Mouse (Mus musculus): ENCODE measurements around the gene Tle3. TPM values are rescaled to one million over a fixed set of nuclear protein-coding genes. Genes with fewer than 3 reads are reported as not detected.

Tle3 gene
- total RNA-seq (2021) = 10 to 100 TPM; 26.9 to 27.4 TPM

GRCm38 (mm10) chr9:61371755-61372509, at the start of gene Tle3:
Gene Tle3, plus strand, starts transcription at chr9:61372366.
- intact Hi-C loops (cut with DNase I) = loop anchor here (5.0 kb wide), 2 partner anchors 155 to 325 kb away; no protein-coding TSS in a partner anchor
- peak; percentile 96 to 98 for DNase-seq

DNA sequence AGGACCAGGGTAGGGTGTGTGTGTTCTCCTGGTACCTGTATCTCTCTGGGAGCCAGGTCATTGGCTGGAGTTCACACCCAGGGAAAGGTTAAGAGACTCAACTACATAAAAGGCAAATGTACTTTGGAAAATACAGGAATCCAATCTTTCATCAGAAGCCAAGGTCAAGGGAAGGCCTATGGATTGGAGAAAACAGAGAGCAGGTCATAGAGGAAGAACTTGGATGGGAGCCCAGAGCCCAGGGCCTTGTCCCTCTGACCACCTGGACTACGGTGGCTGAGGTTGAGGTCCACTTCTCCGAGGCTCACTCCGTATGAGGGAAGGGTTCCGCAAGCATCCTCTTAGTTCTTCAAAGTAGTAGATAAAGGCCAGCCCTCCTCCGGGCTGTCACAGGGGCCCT, 48.9 kb upstream of the Tle3 start:
- no peak for DNase-seq
- intact Hi-C loops (cut with DNase I) = no loop called here

DNA sequence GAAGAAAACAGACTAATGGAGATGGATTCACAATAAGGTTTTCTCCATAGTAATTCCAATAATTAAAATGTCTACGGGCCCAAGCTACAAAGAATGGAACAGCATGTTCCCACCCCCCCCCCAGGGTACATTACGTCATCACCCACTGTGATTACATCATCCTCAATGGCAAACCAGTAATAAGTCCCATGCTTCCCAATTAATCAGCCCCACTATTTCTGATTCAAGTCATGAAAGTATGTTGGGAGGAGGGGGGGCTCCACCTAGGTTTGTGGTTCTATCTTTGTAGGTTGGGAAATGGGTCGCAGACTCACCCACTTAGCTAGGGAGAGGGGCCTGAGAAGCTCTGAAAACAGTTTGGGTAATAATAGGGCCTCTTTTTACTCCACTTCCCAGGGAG, 48.3 kb upstream of the Tle3 start:
- intact Hi-C loops (cut with DNase I) = no loop called here
- DNase-seq = no peak

- intact Hi-C loops (cut with DNase I) = no loop called here
Observed at GRCm38 (mm10) chr9:61324354-61324753, 47.8 kb upstream of the Tle3 start.

DNA sequence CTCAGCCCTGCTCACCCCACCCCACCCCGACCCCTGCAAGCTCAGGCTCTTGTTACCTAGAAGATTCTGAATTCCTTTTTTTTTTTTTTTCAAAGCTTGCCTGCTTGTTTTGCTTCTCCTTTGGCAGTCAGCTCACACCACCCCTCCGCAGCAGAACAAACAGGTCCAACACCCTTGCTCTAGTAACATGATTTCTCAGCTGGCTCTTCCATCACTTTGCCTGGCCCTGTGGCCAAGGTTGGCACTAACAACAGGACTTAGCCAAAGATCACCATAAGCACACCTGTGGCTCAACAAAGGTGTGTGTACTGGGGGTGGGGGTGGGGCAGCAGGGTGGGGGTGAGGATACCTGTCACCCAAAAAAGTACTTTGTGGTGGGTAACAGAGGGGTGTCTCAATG, 47.2 kb upstream of the Tle3 start:
- intact Hi-C loops (cut with DNase I) = no loop called here
- DNase-seq = no peak

More at GRCm38 (mm10) chr9:61324354-61324753, 47.8 kb upstream of the Tle3 start:
- DNase-seq = no peak

- DNase-seq = peak; percentile 47 to 55
- intact Hi-C loops (cut with DNase I) = no loop called here
Observed at GRCm38 (mm10) chr9:61325931-61326351, 46.2 kb upstream of the Tle3 start.

GRCm38 (mm10) chr9:61326922-61327321, 45.2 kb upstream of the Tle3 start:
- no peak for DNase-seq
- intact Hi-C loops (cut with DNase I) = no loop called here

DNA sequence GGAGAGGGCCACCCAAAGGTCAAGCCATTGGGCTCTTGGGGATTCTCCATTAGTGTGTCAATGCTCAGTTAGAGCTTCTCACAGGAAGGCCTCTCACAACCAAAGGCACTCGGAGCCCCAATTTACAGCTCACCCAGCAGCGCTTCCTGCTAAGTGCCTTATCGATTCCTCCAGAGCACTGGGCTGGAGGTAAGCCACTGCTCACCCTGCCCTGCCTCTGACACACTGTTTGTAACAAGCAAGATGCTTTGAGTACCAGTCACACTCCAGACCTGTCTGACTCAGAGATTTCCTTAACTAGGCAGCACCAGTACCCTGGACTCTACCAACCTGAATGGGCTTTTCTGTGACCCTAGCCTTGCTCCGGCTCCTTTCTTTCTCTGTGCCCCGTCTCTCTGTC, 44.0 kb upstream of the Tle3 start:
- intact Hi-C loops (cut with DNase I) = no loop called here
- no peak for DNase-seq

DNA sequence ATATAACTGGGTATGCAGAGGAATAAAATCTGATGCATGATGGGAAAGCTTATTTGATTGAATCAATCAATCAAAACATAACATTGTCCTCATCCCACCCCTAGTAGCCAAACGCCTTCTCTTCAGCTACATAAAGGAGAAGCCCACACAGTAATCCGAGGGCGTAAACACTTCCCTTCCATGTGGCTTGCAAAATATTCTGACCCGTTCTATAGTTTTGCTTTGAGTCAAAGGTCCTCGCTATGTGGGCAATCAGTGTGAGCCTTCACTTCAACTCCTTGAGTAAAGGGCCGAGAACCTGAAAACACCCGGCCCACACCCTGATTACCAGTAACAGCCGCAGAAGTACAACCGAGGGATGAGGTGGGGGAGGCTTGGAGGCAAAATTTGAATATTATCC, 41.4 kb upstream of the Tle3 start:
- intact Hi-C loops (cut with DNase I) = no loop called here
- no peak for DNase-seq

GRCm38 (mm10) chr9:61332226-61332936, 39.8 kb upstream of the Tle3 start:
- intact Hi-C loops (cut with DNase I) = no loop called here
- no peak for DNase-seq

GRCm38 (mm10) chr9:61336179-61336578, 36.0 kb upstream of the Tle3 start:
- no peak for DNase-seq
- intact Hi-C loops (cut with DNase I) = no loop called here

DNA sequence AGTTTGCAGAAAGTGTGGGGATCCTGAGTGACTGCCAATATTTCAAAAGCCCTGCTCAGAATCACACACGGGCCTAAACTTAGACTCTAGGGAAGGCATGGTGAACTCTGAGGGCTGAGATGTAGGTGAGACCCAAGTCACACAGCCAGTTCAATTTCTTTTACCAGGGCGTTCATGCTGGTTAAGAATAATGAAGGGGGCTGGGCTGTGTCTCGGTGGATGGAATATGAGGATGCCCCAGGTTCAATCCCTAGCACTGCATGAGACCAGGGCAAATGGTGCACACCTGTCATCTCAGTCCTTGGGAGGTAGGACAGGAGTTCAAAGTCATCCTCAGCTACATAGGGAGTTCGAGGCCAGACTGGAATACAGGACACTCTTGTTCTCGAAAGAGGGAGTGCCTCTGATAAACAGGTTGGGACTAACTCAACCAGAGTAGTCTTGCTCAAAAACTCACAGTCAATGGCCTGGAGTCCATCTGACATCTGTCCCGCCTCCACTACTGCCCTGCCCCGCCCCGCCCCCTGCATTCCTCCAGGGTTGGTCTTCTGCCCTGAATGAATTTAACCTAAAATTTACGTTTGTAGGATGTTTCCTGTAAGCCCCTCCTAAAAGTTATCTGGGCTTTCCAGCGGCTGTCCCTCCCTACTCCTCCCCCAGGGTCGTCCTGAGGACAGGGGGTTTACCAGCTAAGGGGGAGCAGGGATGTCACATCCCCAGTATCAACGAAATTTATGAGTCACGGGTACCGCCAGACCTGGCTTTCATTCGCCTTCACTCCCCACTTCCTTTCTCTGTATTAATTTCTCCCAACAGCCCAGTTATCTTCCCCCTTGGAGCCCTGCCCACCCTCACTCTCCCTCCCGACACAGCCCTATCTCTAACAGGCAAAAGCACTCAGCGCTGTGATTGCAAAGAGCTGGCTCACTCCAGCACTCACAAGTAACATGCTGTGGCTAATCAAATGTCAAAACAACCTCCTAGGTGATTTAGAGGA, 35.3 kb upstream of the Tle3 start:
- DNase-seq = peak; percentile 90 to 91
- intact Hi-C loops (cut with DNase I) = no loop called here

GRCm38 (mm10) chr9:61337665-61338064, 34.5 kb upstream of the Tle3 start:
- no peak for DNase-seq
- intact Hi-C loops (cut with DNase I) = no loop called here

- intact Hi-C loops (cut with DNase I) = no loop called here
Observed at GRCm38 (mm10) chr9:61339311-61339710, 32.9 kb upstream of the Tle3 start.

DNA sequence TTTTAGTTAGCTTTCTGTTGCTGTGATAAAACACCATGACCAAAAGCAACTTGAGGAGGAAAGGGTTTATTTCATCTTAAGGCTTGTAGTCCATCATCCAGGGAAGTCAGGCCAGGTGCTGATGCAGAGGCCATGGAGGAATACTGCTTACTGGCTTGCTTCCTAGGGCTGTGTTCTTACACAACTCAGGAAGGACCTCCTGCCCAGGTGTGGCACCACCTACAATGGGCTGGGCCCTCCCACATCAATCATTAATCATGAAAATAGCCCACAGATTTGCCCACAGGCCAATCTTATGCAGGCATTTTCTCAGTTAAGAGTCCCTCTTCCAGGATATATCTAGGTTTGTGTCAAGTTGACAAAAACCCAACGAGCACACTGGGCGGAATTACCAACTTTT, 31.8 kb upstream of the Tle3 start:
- no peak for DNase-seq
- intact Hi-C loops (cut with DNase I) = no loop called here

More at GRCm38 (mm10) chr9:61339311-61339710, 32.9 kb upstream of the Tle3 start:
- DNase-seq = no peak

- no peak for DNase-seq
- intact Hi-C loops (cut with DNase I) = no loop called here
Observed at GRCm38 (mm10) chr9:61342297-61342696, 29.9 kb upstream of the Tle3 start.

- intact Hi-C loops (cut with DNase I) = loop anchor here (5.0 kb wide), 1 partner anchor 62 kb away; no protein-coding TSS in a partner anchor
Observed at GRCm38 (mm10) chr9:61344684-61345083, 27.5 kb upstream of the Tle3 start.

GRCm38 (mm10) chr9:61347011-61347410, 25.2 kb upstream of the Tle3 start:
- intact Hi-C loops (cut with DNase I) = loop anchor here (5.0 kb wide), 1 partner anchor 65 kb away; no protein-coding TSS in a partner anchor
- no peak for DNase-seq

More at GRCm38 (mm10) chr9:61344684-61345083, 27.5 kb upstream of the Tle3 start:
- DNase-seq = no peak

DNA sequence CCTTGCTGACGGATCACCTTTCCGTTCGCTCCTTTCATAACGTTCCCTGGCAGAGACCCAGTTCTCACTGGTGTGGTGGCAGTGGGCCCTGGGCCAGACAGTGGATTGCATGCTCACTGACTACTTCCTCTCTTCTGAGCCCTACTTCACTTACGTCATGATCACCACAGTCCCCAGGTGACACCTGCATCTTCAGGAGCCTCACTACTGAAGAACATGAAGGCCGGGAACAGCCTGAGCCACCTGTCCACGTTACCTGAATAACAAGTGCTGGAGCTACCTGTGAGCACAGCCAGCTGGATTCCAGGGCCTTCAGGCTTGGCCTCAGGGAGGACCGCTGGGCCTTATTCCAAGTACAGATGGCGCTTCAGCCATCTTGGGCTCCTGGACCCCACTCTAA, 24.1 kb upstream of the Tle3 start:
- intact Hi-C loops (cut with DNase I) = loop anchor here (2.0 to 5.0 kb wide), 2 partner anchors 29 to 66 kb away; no protein-coding TSS in a partner anchor
- DNase-seq = no peak

- no peak for DNase-seq
- intact Hi-C loops (cut with DNase I) = loop anchor here (2.0 to 5.0 kb wide), 2 partner anchors 30 to 66 kb away; no protein-coding TSS in a partner anchor
Observed at GRCm38 (mm10) chr9:61348616-61349015, 23.6 kb upstream of the Tle3 start.

Data from heart, postnatal 10 days (tissue).